Mouse (Mus musculus) adrenal gland, adult (tissue): ENCODE measurements around the gene Npm3.

Source experiments
- DNase-seq, 2 experiments: peaks; one replicate each; pipeline ENCODE4 v3.0.0; 2022 to 2023; ENCODE audit warnings: low spot score in 1 of 2; ENCODE audit not compliant: inconsistent age in 2 of 2

The Npm3 gene

DNA sequence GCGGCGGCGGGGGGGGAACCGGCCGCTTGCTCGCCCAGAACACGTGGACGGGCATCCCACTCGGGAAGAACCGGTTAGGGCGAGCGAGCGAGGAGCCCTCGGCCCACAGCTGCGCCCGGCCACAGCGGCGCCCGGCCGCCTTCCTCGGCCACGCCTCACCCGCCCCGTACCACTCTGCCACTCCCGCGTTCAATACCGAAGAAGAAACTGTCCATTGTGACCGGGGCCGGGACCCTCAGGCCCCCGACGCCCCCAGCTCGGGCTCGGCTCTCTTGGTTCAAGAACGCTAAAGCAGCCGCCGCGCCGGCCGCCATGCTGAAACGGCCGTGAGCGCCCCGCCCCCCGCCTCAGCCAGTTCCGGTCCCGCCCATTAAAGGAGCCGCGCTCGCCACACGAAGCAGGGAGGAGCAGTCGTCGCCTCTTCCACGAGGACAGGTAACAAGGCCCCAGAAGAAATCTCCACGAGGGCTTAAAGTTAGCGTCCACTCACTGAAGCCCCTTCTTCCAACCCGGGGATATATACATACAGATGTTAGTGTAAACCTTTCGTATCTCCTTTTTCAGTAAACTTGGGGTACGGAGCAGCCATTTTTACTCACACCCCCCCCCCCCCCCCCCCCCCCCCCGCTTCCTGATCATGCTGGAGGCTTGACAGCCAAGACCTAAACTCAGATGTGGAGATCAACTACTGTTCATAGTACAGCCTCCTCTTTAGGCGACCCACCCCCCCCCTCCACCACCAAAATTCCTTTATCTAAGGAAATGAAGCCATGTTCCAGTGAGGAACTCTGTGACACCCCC lies at the start of gene Npm3:
TSS of gene Npm3 (minus strand) at position 349 of the 801 bp plus-strand sequence.
- peak; percentile 87 to 96 for DNase-seq

DNA sequence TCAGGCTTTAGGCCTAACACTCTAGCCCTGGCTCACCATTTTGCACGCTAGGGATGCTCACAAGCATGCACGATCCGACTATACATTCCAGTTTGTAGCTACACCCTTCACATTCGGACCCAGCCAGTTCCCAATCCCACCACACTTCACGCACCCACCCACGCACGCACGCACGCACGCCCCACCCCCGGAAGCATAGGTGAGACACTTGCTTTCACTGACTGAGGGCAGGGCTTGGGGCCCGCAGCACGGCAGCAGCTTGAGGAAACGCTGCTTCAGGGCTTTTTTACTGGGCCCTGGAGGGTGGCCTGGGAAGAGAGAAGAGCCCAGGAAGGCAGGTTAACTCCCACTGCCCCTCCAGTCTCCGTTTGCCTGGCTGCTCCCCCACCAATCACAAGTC lies 47.5 kb upstream of the Npm3 start:
- no peak for DNase-seq

DNA sequence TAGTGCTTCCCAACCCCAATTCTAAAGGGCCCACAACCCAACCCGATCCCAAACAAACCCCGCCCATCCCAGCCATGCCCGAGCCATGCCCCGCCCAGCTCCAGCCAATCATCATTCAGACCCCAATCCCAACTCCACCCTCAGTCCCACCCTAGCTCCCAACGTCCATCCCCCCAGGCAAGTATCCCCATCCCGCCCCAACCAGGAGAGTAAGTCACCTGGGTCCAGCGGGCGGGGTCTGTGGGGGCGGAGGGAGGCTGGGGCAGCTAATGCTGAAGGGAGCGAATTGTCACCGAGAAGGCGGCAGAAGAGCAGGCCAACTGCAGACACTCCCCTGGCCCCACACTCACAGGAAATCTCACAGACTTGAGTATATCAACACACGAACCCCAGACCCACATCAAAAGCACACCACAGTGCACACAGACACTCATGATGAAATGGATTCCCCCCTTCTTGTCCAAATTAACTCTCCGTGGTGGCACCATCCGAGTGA lies 46.7 kb upstream of the Npm3 start:
- DNase-seq, result no peak

DNA sequence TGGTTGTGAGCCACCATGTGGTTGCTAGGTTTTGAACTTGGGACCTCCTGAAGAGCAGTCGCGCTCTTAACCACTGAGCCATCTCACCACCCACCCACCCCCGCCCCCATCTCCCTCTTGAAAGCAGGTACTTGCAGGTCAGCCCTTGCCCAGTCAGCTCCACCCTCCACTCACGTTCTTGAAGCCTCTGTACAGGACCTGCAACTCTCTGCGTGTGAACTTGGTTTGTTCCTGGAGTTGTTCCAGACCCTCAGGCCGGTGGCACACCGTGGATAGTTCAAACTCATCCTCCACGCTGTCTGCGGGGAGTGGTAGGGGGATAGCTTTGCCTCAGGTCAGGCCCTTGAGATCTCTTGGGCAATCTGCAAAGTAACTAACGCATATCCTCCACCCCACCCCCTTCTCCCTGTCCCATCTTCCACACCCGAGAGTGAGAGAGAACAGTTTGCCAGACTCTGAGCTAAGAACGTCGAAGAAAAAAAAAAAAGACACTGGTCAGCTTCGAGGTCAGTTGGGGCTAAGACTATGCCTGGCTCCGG lies 46.1 kb upstream of the Npm3 start:
- DNase-seq, result no peak

DNA sequence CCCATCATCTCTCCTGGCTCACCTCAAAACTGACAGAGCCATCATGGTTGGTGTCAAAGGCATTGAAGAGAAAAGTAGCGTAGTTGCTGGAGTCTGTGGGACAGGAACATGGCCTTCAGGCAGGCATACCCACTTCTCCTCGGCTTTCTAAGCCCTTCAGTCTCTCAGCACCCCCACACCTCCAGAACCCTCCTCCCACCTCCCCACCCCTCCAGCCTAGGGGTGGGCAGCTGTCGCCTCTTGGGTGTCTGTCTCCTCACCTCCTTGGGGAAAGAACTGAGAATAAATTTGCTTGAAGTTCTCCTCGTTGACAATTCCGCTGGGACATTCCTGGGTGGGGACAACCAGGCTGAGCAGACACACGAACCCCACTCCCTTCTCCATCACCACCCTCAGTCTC lies 45.3 kb upstream of the Npm3 start:
- no peak for DNase-seq

DNA sequence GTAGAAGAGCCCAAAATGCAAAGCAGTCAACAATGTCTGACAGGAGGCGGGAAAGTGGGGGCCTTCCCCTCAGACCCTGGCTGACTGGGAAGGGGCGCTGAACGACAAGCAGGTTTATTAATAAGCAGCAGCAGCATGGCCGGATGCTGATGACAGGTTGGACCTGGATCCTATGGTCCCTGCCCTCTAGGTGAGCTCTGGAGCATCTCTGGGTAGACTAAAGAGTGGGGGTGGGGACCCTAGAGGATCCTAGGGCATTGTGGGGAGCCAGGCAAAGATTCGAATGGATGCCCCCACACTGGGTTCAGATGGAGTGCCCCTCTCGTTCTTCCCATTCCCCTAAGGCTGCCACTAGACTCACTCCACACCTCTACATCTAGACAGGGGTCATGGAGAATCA lies 43.0 kb upstream of the Npm3 start:
- no peak for DNase-seq

DNA sequence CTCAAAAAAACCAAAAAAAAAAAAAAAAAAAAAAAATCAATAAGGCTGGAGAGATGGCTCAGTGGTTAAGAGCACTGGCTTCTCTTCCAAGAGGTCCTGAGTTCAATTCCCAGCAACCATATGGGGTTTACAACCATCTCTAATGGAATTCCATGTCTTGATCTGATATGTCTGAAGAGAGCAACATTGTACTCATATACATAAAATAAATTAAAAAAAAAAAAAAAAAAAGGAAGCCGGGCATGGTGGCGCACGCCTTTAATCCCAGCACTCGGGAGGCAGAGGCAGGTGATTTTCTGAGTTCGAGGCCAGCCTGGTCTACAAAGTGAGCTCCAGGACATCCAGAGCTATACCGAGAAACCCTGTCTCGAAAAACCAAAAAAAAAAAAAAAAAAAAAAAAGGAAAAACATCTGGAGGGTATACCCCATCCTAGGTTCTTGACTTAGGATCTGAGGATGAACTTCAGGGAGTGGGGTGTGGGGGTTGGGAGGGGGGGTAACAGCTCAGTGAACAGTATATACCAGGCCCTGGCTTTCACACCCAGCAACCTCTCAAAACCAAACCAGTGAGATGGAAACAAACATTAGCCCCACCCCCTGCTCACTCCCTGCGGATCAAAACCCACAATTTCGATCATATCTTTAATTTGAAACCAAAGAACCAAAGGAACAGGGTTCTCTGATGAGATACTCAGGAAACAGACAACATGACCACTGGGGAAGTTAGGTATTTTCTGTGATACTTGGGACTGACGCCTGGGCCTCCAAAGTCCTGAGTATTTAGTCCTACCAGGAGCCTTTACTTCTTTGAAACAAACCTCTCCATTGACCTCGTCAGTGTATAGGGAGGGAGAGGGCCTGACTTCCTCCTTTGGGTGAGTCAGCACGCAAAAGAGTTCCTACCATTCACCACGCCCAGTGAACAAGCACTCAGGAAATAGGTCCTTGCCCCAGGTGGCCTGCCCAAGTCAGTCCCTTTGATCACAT lies 40.8 kb upstream of the Npm3 start:
- DNase-seq, result no peak

DNA sequence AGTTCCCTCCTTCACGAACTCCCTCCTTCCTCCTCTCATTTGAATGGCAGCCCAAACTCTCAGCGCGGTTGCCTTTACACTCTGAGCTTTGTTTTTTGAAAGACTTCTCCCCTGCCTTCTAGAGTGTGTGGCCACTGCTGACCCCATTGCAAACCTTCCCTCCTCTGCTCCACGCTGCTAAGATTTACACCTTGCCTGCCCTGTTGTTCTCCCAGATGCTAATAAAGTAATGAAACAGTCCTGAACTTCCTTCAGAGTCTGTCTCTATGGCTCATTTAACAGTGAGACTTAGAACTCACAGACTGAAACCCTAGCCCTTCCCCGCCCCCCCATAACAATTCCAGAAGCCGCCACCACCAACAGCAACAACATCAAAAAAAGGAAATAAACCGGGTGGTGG lies 40.0 kb upstream of the Npm3 start:
- DNase-seq, result no peak

DNA sequence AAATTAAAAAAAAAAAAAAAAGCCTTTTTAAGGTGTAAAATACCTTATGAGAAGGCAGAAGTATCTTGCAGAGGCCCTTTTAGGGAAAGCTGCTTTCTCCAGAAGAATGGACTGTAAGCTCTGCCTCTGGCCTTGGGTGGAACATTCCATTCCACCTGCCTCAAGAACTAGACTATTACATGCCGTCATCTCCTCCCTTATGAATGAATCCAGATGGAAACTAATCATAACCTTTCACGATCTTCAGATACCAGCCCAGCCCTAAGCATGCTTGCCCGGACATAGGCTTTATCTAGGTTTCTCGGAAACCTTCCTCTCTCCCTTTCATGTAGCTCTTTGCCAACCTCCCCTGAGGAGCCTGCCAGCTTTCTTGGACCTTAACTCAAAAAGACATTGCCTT lies 38.9 kb upstream of the Npm3 start:
- DNase-seq, result peak in 1 of 2 experiments; percentile 59

DNA sequence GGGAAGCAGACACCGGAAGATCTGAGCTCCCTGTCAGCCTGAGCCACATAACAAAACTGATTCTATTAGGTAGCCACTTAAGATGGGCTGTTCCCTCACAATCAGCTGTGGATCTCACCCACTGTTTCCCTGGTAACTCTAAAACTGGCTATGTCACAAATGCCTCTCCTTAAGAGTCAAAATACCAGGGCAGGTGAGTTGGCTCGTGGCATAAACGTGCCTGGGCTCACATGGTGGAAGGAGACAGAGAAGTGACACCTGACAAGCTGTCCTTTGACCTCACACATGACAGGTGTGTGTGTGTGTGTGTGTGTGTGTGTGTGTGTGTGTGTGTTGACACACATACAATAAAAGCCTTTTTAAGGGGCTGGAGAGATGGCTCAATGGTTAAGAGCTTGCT lies 38.1 kb upstream of the Npm3 start:
- no peak for DNase-seq

DNA sequence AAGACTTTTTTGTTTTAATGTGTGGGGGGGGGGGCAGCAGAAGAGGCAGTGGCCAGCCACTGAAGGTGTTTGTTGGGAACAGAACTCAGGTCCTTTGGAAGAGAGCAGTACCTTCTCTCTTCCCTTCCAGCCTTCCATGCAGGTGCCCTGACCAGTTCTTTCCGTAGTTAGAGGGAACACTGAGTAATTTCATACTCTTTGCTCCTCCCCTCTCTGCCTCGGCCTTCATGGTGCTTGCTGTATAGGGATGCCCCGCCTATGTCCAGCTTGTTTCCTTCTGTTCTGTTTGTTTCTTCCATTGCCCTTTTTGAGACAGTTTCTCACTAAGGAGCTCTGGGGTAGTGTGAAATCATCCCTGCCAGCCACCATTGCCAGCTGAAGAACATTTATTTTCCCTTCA lies 36.1 kb upstream of the Npm3 start:
- no peak for DNase-seq

DNA sequence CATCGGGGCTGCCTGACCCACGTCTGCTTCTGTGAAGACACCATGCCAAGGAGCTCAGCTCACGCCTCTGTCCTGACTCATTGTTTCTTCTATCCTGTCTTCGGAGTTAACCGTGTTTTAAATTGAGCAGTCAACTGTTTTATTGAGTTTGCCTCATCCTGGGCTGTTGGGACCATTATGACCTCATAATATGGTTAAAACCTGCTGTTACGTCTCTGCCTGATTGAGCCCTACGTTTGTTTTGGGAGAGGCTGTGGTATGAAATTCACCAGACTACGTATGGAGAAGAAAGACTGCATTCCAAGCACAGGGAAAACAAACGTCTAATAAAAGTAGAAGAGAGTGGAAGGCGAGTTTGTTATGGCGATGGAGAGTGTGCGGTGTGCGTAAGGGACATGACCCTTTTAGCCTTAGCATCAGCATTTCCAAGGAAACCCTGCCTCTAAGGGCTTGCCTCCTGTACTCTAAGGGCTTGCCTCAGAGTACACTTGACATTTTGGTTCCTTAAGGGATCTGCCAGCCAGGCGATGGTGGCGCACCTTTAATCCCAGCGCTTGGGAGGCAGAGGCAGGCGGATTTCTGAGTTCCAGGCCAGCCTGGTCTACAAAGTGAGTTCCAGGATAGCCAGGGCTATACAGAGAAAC lies 34.7 kb upstream of the Npm3 start:
- no peak for DNase-seq

DNA sequence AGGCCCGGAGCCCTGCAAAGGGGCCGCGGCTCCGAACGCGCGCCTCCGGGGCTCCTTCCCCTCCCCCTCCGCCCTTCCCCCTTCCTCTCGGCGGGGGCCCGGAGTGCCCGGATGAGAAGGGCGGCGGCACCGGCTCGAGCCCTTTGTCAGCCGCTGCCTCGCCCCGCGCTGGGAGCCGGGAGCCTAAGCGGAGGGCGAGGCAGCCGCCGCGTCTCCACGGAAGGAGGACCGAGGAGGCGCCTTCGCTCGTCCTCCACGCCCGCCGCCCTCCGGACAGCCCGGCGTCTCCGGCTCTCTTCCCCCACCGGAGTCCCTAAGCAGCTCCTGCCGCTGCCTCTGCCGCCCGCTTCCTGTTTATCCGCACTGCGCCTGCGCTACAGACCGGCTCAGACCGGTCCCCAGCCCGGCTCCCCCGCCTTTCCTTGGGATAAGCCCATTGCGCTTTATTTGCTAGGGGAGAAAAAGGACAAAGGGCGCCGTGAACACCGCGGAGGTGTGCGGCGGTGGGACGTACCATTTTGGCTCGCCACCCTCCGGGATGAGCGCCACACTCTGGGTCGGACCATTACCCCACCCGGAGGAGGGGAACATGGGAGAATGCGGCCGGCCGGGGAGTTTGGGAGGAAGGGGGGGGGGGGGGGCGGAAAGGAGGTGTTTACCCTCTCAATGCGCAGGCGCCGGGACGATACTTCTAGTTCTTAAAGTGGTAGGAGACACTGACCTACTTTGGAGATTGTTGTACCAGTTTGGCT lies 34.0 kb upstream of the Npm3 start, which contains the start of gene Mgea5:
TSS of gene Mgea5 (minus strand) at position 657 of the 752 bp plus-strand sequence.
- peak; percentile 99 for DNase-seq

DNA sequence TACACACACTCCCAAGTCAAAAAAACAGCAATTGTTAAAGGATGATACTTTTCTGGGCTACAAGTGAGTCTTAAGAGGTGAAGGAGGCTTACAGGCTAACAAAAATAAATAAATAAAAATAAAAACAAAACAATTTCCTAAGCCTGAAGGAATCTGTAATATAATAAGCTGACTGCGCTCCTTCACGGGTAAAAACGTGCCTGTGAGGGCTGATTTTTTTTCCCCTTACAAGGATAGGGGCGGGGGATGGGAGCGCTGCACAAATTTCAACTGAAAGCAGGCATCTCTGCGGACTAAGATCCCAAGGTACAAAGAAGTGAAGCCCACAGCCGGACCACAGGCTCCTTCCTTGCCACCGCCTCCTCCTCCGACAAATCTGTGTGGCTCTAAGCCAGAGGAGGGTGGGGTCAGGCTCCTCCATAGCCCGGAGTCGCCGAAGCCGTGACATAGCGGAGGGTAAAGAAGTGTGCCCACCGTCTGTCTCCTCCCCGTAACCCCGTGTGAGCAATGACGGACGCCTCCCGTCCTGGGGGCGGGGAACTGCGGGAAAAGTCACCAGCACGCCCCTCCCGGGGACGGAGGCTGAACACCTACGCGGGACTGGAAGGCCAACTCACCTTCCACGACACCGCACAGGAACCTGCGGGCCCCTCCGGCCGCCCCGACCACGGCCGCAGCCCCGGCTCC lies 33.1 kb upstream of the Npm3 start:
- peak; percentile 81 to 93 for DNase-seq

DNA sequence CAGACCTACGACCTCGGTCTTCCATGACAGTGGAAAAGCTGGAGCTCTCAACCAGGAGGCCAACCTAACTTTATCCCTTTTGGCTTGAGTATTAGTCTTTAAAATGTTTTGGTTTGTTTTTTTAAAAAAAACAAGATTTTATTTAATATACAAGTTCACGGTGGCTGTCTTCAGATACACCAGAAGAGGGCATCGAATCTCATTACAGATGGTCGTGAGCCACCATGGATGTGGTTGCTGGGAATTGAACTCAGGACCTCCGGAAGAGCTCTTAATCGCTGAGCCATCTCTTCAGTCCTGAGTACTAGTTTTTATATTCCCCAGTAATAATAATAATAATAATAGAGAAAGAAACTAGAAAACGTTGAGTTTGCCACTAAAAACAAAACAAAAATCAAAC lies 32.3 kb upstream of the Npm3 start:
- no peak for DNase-seq

DNA sequence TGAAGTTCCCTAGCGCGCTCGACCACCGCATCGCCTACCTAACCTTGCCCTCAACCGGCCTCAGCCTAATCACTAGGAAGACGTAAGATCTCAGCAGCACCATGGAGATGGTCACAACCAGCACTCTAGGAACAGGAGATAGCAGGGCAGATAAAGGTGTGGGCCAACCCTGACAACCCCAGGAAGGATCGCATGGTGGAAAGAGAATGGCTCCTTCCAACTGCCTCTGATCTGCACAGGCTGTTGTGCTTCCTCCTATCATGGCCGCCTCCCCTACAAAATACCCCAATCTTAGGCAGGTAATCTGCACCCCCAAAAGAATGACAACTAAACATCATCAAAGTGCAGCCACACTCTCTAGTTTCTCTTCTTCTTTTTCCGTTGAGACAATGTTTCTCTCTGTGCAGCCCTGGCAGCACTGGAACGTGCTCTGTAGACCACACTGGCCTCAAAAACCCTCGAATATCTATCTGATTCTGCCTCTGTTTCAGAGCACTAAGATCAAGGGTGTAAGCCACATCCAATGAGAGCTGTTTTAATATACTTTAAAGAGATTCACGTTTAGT lies 31.0 kb upstream of the Npm3 start:
- no peak for DNase-seq

DNA sequence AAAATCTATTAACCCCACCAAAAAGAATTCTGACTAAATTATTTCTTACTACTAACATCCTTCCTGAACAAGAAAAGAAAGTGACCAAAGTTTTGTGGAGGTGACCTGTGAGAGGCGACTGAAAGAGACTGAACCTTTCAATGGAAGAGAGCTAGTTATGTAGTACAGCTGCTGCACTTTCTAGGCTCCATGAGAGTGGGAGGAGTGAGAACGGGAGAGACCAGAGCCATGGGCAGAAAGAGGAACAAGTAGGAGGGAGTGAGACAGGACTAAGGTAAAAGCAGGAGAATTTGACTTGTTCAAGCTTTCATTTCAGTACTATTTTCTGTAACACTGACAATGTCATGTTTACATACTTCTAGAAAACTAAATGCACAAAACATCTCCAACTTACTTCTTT lies 26.1 kb upstream of the Npm3 start:
- DNase-seq, result no peak

DNA sequence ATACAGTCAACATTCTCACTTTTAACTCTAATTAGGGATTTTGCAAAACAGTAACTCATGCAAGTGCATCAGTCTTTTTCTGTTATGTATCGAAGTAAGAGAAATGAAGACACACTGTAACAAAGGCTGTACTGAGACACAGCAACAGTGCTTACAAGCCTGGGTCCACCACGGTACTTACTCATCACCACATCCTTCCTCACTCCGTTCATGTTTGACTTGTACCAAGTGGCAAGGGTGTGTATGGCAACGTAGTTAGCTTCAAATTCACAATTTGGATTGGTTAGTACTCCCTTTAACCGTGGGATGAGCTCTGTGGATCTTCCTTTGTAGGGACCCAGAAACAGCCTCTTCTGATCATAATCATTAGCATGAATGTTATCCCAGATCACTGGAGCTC lies 22.1 kb upstream of the Npm3 start:
- no peak for DNase-seq

DNA sequence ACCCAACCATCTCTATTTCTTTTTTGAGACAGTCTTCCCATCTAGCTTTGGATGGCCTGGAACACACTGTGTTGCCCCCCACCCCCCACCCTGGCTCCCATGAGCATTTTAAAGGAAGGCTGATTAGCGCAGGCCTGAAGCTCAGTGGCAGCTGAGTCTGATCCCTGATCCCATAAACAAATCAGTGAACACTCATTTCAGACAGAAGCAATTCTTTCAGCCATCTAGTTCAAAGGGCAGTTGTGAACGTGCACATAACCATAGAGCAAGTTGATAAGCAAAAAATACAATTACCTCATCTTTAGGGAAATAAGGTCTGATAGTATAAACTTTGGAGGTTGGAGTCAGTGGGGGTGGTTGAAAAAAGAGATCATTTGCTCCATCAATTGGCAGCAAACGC lies 11.4 kb upstream of the Npm3 start:
- no peak for DNase-seq
